Mouse (Mus musculus) spleen, embryonic (tissue): ENCODE results near the gene Ppbp.

Source experiments
- CTCF ChIA-PET: fragments of 350-600 bp; sonication (Branson Sonifier 250); formaldehyde crosslinking; loops from one replicate; lab custom pipeline; 2022; lab: Charles Lee

The Ppbp gene

DNA sequence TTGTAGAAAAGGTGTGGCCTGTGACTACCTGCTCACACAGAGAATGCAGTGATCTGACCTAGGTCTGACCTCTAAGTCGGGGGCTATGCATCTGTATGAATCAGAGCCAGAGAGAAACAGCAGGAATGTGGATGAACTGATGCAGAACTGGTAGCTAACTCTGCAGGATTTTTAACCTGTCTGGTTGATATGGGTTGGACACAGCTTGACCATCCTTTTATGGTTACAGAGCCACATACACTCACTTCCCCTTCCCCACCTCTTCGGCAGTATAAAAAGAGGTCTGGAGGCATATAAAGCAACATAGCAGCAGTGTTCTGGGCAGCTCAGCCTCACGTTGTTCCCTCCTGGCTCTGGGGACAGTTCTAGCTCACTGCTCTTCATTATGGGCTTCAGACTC lies at the start of gene Ppbp:
Ppbp (plus strand) TSS at position 301 of the 400 bp plus-strand sequence.
- CTCF ChIA-PET, result no interaction called here

DNA sequence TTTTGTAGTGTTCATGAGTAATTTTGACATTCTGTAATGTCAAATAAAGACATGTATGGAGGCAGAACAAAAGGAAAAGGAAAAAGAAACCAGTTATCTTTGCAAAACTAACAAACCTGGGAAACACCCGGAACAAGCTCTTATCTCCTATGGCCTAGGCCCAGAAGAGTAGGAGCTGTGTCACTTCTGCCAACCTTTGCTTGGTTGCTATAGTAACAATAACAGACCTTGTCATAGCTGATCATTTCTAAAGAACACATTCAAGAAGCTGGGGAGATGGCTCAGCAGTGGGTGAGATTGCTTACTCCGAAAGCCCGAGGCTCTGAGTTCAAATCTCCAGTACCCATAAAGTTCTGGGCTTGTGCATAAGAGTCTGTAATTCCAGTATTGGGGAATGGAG lies 45.7 kb upstream of the Ppbp start:
- CTCF ChIA-PET, result interaction anchor here (0.7 kb wide), 1 partner anchor 20 kb away, joined by 3 read pairs; no protein-coding TSS in a partner anchor

DNA sequence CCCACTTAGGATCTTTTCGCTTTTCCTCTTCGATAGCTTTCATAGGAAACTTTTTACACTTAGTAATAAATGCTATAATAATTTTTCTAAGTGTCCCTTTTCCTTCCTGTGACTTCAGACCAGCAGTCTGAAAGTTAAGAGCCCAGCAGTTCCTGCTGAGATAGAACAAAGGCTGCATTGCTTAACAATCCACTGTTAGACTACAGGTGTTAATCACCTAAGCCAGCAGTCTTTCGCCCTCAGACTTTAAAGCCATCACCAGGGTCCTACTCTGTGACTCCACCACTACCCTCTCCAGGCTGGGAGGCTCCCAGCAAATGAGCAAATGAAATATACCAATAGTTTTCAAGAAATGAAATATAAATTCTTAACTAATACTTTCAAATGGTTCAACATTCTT lies 40.1 kb upstream of the Ppbp start:
- CTCF ChIA-PET, result no interaction called here

DNA sequence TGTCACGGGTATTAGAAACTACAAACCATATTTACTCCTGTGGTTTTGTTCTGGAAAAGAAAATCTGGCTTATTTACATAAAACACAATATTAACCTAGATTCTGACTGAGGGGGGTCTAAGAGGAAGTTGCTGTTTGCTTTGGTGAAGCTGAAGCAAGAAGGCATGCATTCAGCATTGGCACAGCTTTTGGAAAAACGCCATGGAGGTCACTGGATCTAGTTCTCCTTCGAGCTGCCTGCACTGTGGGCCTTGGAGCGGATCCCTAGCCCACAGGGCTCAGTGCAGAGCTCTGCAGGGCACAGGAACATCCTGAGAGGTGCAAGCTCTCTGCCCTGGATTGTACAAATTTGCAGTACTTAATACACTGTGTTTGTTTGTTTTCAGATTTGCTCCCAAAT lies 36.8 kb upstream of the Ppbp start:
- CTCF ChIA-PET, result no interaction called here

DNA sequence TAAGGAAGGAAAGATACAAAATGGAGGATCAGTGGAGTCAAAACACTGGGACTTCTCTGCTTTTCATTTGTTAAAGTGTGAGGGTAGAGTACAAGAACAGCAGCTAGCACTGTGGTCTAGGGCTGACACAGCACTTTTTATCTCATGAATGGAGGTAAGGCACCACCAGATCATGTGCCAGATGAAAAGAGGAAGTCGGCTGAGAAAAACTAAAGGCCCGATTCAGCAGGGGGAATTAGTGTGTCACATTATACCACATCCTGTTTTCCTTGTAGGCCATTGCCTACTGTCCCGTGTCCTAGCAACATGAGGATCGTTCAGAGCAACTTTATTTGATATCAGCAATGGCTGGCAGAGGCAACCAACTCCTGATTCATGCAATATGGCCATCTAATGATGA lies 26.3 kb upstream of the Ppbp start:
- CTCF ChIA-PET, result no interaction called here

DNA sequence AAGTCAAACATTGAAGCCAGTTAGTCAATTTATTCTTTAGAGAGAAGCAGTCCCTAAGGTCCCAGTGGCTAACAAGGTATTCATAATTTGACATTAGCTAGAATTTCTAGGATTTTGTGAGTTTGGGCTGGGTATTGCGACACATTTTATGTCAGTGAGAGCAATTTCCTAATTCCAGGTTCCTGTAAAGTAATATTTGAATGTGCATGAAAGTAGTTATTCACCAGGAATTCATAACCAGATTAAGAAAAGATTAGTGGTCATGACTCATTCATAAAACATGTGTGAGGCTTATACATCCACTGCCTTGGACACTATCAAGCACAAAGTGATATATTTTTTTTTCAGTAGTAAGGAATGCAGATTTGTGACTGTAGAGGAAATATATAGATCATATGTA lies 14.4 kb upstream of the Ppbp start:
- CTCF ChIA-PET, result no interaction called here

DNA sequence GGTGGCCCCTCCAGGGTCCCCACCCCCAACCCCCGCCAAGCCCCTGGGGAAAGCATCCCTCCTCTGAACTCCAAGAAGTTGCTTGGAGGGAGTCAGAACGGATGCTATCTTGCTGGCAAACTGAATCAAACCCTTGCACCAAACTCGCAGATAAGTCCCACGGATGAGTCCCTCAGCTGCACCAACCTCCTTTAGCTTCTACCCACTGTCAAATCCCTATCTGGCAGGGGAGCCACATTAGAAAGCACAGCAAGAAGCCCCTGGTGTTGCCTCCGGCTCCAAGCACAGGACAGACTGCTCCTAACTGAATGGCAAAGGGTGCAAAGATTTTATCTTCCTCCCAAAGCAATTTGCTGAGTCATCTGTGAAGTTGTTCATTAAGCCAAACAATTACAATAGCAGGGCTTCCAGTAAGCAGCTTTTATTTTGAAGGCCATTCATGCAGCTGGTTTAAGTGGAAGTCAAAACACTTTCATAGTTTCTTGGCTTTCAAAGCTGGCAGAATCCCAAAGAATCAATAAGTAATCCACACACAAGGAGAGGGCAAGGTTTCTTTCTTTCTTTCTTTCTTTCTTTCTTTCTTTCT lies 10.2 kb upstream of the Ppbp start:
- CTCF ChIA-PET, result no interaction called here

DNA sequence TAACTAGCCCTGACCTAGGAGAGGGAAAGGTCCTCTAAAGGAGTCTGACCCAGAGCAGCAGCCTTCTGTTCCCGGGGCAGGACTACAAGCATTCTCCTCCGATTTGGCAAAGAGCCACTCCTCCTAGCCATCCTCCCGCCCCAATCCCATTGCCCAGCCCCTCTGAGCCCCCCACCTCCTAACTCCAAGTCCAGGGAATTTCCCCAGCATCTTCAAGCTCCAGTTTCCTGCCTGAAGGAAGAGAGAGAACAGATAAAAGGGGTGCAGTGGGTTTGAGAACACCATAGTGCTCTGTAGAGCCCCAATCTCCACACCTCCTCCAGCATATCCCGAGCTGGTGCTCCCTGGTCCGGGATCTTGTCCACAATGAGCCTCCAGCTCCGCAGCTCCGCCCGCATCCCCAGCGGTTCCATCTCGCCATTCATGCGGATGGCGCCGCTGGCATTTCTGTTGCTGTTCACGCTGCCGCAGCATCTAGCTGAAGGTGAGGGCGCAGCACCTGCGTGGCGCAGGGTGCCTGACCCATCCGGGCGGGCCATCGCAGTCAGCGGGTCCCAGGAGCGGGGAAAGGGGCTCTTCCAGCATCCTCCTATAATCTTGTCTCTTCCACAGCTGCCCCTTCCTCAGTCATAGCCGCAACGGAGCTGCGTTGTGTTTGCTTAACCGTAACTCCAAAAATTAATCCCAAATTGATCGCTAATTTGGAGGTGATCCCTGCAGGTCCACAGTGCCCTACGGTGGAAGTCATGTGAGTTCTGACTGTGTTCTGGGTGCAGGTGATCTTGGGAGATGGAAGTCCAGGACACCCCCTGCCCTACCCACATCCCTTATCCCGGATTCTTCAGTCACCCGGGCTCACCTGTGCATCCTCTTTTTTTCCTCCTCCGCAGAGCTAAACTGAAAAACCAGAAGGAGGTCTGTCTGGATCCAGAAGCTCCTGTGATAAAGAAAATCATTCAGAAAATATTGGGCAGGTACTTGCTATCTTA lies 8.9 kb upstream of the Ppbp start, which contains the start of gene Cxcl5:
Cxcl5 (plus strand) TSS at position 284 of the 989 bp plus-strand sequence.
- CTCF ChIA-PET, result no interaction called here

DNA sequence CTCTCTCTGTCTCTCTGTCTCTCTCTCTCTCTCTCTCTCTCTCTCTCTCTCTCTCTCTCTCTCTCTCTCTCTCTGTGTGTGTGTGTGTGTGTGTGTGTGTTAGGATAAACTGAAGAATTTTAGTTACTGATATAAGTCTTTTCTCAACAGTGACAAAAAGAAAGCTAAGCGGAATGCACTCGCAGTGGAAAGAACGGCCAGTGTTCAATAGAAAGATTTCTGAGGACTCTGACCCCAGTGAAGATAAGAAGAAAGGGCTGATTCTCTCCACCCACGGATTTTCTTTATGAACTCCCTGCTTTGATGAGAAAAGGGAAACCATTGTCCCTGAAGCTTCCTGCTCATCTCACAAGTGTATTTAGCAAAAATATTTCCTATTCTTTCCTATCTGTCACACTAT lies 8.0 kb upstream of the Ppbp start:
- CTCF ChIA-PET, result no interaction called here

DNA sequence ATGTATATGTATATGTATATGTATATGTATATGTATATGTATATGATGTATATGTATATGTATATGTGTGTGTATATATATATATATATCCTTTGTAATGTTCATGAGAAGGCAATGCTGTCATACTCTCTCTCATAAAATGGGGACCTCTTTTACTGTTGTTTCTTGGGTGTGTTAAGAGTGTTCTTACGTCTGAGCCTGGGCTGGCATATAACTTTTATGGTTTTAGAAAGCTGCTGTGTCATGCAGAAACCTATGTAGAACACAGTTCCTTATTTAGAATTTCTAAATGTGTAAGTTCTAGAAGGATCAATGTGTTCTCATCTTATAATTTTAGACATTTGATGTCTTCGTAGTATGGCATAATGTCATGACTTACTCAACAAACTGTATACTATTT lies 7.5 kb upstream of the Ppbp start:
- CTCF ChIA-PET, result no interaction called here

DNA sequence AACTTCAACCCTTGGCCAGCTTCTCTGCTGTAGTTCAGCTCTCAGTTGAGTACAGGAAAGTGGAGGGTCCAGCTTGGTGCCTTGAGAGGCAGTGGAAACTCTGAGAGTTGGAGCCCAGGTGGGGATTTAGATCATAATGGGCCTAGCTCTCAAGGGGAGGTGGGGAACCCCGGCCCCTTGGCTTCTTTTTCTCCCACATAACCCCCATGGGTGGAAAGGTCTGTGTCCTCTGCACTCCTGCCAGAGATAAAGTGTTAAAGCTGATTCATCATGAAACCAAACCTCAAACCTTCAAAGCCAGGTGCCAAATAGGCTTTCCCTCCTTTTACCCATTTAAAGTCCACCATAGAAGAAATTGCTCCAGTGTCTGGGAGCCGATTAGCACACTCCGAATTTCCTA lies 6.5 kb upstream of the Ppbp start:
- CTCF ChIA-PET, result no interaction called here

DNA sequence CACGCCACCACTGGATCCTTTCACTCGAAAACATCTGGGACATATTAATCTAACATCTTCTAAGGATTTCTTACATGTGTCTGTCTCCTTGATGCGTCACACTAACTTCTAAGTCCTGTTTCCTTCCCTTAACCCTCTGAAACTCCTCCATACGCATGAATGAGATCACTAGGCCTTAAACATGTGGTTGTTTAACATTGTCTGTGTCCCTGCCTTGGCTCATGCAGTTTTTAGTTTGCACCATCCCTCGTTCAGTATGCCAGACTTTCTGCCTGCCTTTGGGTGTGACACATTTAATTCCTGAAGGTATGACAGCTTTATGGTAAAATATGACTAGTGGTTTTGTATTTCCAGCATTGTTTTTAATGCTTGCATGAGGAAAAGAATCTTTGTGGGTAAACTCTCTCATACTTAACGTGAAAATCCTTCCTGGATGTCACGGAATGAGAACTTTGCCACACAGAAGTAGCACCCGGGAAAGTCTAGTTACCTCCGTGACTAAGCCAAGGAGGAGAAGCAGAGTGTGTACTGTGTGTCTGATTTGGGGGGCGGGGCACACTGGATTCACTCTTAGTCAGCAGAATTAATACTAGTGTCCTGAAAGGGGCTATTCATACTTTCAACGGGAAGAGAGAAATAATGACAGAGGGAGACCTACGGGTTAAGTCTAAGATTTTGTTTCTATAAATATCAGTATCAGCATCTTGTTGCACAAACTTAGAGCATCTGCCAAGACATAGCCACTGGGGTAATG lies 4.2 kb upstream of the Ppbp start:
- CTCF ChIA-PET, result no interaction called here

DNA sequence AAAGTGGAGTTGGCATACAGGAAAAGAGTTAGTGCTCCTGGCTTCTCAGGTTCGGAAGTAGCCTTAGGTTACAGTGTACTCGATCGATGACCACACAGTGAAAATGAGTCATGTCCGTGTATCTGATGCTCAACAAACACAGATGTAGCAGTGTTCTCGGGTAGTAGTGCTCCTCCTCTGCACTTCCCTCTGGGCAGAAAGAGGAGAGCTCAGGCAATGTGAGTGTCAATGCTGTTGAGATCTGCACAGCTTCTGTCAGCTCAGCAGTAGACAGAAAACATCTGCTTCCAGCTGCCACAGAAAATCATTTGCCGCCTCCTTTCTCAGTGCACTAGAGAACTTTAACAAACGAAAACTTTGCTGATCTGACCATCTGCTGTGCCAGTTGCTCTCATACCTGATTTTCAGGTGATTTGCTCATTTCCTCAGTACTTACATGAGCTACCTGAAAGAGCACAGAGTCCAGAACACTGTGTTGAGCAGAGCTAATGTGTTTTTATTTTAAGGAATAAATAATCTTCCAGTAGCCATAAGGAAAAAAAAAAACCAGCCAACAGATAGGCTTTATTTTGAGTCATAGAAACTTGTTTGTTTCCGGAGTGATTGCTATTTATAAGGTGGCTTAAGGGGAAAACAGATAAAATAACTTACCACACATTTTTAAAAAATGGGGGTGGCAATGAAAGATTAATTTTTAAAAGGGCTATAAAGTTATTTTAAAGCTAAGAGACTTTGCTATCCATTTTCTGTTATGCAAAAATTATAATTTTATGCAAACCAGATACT lies 2.3 kb upstream of the Ppbp start:
- CTCF ChIA-PET, result no interaction called here

DNA sequence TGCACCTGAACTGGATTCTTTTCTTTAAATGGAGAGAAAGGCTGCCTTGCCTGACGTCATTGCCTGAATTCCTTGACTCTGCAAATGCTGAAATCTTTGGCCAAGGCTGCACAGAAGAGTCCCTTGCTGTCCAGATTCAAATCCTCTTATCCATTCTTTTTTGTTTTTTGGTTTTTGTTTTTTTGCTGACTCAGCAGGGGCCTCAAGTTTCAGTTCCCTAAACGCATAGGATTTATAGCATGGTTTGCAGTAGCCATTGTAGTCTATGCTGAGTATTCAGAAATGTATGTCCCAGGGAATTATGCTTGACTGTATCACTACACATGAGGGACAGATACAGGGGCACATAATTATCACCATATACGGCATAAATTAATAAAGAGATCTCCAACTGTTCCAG lies 3.1 kb downstream of the Ppbp start:
- CTCF ChIA-PET, result no interaction called here

DNA sequence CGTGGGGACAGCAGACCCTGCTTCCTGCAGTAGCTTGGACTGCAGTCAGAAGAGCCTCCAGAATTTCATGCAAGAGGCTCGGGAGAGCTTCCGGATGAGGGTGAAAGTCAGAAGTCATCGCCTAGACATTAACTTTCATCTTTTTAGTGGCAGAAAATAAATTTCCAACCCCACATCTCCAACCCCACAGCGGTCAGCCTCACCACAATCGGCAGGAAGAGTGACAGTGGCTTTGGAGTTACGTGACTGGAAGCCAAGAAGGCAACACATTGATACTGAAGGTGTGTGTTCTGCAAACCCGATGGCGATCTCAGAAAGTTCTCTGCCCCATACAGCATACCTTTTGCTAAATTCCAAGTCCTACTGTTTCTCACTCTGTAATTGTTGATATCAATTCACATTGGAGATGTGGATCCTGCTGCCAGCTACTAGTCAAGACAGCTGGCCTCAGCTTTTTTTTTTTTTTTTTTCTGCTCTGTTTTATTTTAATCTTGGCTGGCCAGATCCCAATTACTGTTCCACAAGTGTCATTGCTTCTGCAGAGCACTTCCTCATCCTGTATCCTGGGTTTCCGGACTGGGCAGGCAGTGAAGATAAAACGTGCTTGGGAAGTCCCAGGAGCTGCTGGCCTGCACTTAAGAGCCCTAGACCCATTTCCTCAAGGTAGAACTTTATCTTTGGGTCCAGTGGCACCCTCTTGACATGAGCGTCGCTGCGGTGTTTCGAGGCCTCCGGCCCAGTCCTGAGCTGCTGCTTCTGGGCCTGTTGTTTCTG lies 3.7 kb downstream of the Ppbp start, which contains the start of gene Pf4:
Pf4 (plus strand) TSS at position 556 of the 774 bp plus-strand sequence.
- CTCF ChIA-PET, result no interaction called here

DNA sequence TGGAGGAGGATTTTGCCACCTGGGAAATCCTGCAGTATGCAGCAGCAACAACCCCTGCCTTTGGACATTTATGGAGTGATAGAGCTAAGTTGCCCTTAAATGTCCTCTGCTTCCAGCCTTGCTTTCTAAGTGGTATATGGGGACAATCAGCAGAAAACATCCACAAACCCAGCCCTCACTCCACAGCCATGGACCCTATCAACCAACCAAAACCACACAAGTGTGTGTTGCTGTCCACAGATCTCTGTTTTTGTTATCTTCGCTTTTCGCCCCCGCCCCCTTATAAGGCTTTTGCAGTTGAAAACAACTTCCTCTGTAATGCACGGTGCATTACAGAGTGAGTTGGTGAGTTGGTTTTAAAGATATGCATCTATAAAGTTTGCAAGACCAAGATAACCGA lies 7.2 kb downstream of the Ppbp start:
- CTCF ChIA-PET, result no interaction called here

DNA sequence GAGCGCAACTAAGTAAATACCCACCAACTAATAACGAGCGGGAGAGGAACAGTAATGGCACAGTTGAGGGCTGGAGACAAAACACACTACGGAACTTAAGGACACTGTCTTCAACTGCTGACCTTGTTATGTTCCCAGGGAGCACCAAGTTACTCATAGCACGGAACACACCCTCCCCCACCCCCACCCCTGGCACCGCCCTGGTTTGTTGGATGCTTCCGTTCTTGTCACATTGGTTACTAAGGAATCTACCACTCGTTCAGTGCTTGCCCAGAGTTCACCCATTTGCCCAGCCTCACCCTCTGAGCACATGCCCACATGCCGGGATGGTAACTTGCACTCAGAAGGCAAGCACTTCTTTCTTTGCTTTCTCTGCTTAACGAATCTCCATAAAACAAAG lies 9.3 kb downstream of the Ppbp start:
- CTCF ChIA-PET, result no interaction called here

DNA sequence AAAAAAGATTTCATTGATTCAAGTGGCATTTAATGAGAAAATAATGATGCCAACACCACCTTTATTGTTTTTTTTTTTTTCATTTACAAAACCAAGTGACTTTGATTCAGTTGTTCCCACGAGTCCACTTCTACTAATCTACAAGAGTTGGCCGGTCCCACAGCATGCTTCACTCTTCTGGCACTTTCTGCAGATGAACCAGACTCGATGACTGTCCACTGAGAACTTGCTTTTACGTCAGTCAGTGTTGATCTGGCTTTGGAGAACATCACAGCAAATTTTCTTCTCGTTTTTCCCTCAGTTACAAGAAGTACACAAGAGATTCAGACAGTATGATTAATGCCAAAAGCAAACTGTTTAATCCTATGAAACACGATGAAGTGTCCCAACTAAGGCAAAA lies 10.5 kb downstream of the Ppbp start:
- CTCF ChIA-PET, result no interaction called here

DNA sequence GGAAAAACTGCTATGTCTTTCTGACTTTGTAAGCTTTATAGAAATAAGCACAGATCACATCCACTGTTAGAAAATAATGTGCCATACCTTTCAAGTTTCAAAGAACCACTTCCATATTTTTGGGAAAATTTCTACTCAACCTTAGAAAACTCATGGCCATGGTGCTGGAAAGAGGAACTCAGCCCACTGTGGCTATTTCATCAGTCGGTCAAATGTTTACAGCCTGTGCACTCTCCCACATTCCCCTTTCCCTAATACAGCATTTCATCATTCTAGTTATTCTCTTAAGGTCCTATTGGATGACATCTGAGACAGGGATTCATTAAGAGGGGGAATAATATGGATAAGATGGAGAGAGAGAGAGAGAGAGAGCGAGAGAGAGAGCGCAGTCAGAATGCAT lies 15.4 kb downstream of the Ppbp start:
- CTCF ChIA-PET, result no interaction called here

DNA sequence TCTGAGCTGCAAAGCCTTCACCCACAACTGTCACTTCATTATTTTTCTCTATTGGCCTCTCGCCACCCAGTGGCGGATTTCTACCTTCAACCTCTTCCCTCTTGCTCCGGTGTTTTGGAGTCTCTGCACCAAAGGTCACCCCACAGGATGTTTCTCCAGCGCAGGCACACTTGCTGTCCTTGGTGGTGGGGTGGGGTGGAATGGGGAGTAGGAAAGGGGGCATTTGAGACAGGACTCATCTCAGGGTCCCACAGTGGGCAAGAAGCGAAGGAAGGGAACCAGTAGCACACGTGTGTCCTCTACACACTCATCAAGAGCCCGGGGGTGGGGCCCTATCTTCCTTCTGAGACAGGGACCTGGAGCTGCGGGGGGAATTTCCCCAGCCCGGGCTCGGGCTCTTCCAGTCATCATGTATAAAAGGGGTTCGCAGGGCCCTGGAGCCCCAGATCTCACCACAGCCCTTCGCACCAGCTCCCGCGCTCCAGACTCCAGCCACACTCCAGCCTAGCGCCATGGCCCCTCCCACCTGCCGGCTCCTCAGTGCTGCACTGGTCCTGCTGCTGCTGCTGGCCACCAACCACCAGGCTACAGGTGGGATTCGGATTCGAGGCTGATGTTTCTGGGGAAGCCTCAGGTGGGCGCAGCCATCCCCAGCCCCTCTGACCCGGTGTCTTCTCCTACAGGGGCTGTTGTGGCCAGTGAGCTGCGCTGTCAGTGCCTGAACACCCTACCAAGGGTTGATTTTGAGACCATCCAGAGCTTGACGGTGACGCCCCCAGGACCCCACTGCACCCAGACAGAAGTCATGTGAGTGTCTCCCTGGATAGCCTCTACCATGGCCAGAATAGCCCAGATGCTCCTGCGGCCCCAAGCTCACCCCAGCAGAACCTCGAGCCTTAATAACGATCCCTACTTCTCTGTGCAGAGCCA lies 17.6 kb downstream of the Ppbp start, which contains the start of gene Cxcl3:
Cxcl3 (plus strand) TSS at position 445 of the 930 bp plus-strand sequence.
- CTCF ChIA-PET, result no interaction called here
